Mouse (Mus musculus): ENCODE data around the gene Kmt2b. TPM values are rescaled to one million over a fixed set of nuclear protein-coding genes. Genes with fewer than 3 reads are reported as not detected.
A peak's percentile ranks its signal among the peaks of the same experiment; 100 is the strongest.

The Kmt2b gene
- total and polyA plus RNA-seq, 3 experiments = 8.4 to 32.8 (median 17.2) TPM

- peak; percentile 98 for TF ChIP-seq CHD2 (IDR thresholded peaks at IDR 0.05; ENCODE audit: low read length)
- 0 out of 2 replicates have a peak, but pooled peaks have one; percentile 24 for TF ChIP-seq ETS1 (conservative IDR thresholded peaks at IDR 0.05; ENCODE audit: low read depth, low read length)
- 0 out of 2 replicates have a peak, but pooled peaks have one; percentile 42 for TF ChIP-seq IRF4 (IDR thresholded peaks at IDR 0.05; ENCODE audit: low read depth, low read length)
- no peak for TF ChIP-seq RAD21 (IDR thresholded peaks at IDR 0.05; ENCODE audit: low read depth, low read length)
- TF ChIP-seq ZC3H11A (IDR thresholded peaks at IDR 0.05; ENCODE audit: low read depth, low read length) = no peak
- TF ChIP-seq CTCF (conservative IDR thresholded peaks at IDR 0.05 in 1 of 2, IDR thresholded peaks at IDR 0.05 in 1 of 2; ENCODE audit: low read depth in 2 of 2, low read length in 2 of 2) = no peak
- TF ChIP-seq HCFC1 (IDR thresholded peaks at IDR 0.05; ENCODE audit: low read depth, low read length) = peak; percentile 96
- TF ChIP-seq TCF12 (IDR thresholded peaks at IDR 0.05; ENCODE audit: low read depth, low read length) = peak; percentile 69
- no peak; the same call in 1 of the 2 replicates for TF ChIP-seq POLR2AphosphoS2 (IDR thresholded peaks at IDR 0.05; ENCODE audit: low read depth, low read length)
- peak; percentile 94 for TF ChIP-seq ZNF384 (IDR thresholded peaks at IDR 0.05; ENCODE audit: low read depth, low read length)
- no peak for TF ChIP-seq USF2 (conservative IDR thresholded peaks at IDR 0.05; ENCODE audit: low read depth, low read length)
- peak; percentile 69 for TF ChIP-seq ELF1 (IDR thresholded peaks at IDR 0.05; ENCODE audit: low read depth, low read length)
- TF ChIP-seq SIN3A (IDR thresholded peaks at IDR 0.05; ENCODE audit: low read length) = peak; percentile 89; the same call in 1 of the 2 replicates
Measured at GRCm38 (mm10) chr7:30563117-30563905, 25.2 kb downstream of the Kmt2b start, which contains the start of the genes U2af1l4, Gm49396 and Psenen (continued).

- dilution Hi-C loops (cut with MboI; ENCODE audit: extremely low pct_ligation_motif_present, extremely low pct_unique_long_range_greater_than_20kb, low sequenced_read_pairs) = no loop called here
- no peaks in the 10 kb centered on the region for H3K9me3 ChIP-seq (replicated peaks; ENCODE audit: low read length)
- H3K4me3 ChIP-seq (replicated peaks in 1 of 3; ENCODE audit: low read depth in 2 of 3, low read length in 2 of 3, poor library complexity in 1 of 3) = peak overlapping the region; percentile 82 to 96 (median 85)
- peaks cover 25% of the 10 kb centered on the region for H3K79me2 ChIP-seq (replicated peaks; ENCODE audit: control insufficient read depth, extremely low read depth, insufficient read depth, poor library complexity, severe bottlenecking)
- in situ Hi-C loops (cut with MboI; ENCODE audit: low pct_ligation_motif_present, low pct_unique_long_range_greater_than_20kb, low sequenced_read_pairs) = no loop called here
- no peak for DNase-seq (ENCODE audit: extremely low read depth)
- no peak for TF ChIP-seq NRF1 (IDR thresholded peaks at IDR 0.05; ENCODE audit: low read depth, low read length)
- TF ChIP-seq ZKSCAN1 (IDR thresholded peaks at IDR 0.05; ENCODE audit: borderline replicate concordance, low read depth, low read length) = no peak
- TF ChIP-seq KAT2A (IDR thresholded peaks at IDR 0.05; ENCODE audit: insufficient replicate concordance, low read length) = no peak
- TF ChIP-seq SIN3A (IDR thresholded peaks at IDR 0.05; ENCODE audit: low read length) = no peak
- TF ChIP-seq SMC3 (IDR thresholded peaks at IDR 0.05; ENCODE audit: low read depth, low read length) = no peak
- TF ChIP-seq MEF2A (IDR thresholded peaks at IDR 0.05; ENCODE audit: borderline replicate concordance, low read depth, low read length) = no peak
- no peak for TF ChIP-seq CTCF (conservative IDR thresholded peaks at IDR 0.05 in 1 of 2, IDR thresholded peaks at IDR 0.05 in 1 of 2; ENCODE audit: low read depth in 2 of 2, low read length in 2 of 2)
- TF ChIP-seq PAX5 (IDR thresholded peaks at IDR 0.05; ENCODE audit: low read length) = no peak
- no peak for TF ChIP-seq USF1 (IDR thresholded peaks at IDR 0.05; ENCODE audit: low read depth, low read length)
- no peak for TF ChIP-seq BHLHE40 (IDR thresholded peaks at IDR 0.05; ENCODE audit: low read depth, low read length)
- TF ChIP-seq MAFK (IDR thresholded peaks at IDR 0.05; ENCODE audit: insufficient replicate concordance, low read length) = no peak
- no peak for TF ChIP-seq TBP (conservative IDR thresholded peaks at IDR 0.05; ENCODE audit: low read depth, low read length)
- no peak for TF ChIP-seq ZMIZ1 (IDR thresholded peaks at IDR 0.05; ENCODE audit: low read depth, low read length)
- TF ChIP-seq MAX (IDR thresholded peaks at IDR 0.05; ENCODE audit: low read length) = no peak
- TF ChIP-seq USF2 (conservative IDR thresholded peaks at IDR 0.05; ENCODE audit: low read depth, low read length) = no peak
- no peak for TF ChIP-seq POLR2A (IDR thresholded peaks at IDR 0.05; ENCODE audit: low read depth, low read length)
- no peak for TF ChIP-seq ETS1 (conservative IDR thresholded peaks at IDR 0.05; ENCODE audit: low read depth, low read length)
- peaks cover 9 to 35% of the 10 kb centered on the region in 2 experiments; a peak in 3 of 4 replicates for H3K4me1 ChIP-seq (ENCODE audit: control insufficient read depth in 1 of 2, insufficient read depth in 2 of 2)
- H3K9ac ChIP-seq (ENCODE audit: insufficient read depth, low read depth) = peak overlapping the region; percentile 93
- H3K27ac ChIP-seq (ENCODE audit: insufficient read depth, low read depth) = peak overlapping the region; percentile 65
- peaks cover 24 to 47% of the 10 kb centered on the region in 2 experiments for H3K36me3 ChIP-seq (replicated peaks in 1 of 2; ENCODE audit: control insufficient read depth in 1 of 2, insufficient read depth in 1 of 2, low read length in 1 of 2)
- H3K27me3 ChIP-seq (replicated peaks) = no peaks in the 10 kb centered on the region
- peak overlapping the region; percentile 77; the same call in 1 of the 2 replicates for H3K4me2 ChIP-seq (ENCODE audit: insufficient read depth, low read depth, poor library complexity, severe bottlenecking)
Measured at GRCm38 (mm10) chr7:30562526-30563116, 25.9 kb downstream of the Kmt2b start.
